26 mouse cellular contexts compared by ENCODE assay signal in genomic region chr1:152832316-152832715, GRCm38 (mm10). TPM values are rescaled to one million over a fixed set of nuclear protein-coding genes. Genes with fewer than 3 reads are reported as not detected.
DNase-seq lines count a peak whose midpoint lies in the region; ATAC-seq and TF ChIP-seq lines count a peak whose summit lies in the region.
"Had no signal": no experiment of that assay in that cellular context is flagged by ENCODE, and none has a peak within 500 bp of the region (broad histone marks: within the 10 kb centered on the region; RNA-seq: fewer than 3 reads in every experiment).

No protein-coding gene starts in this region.

- no peaks in the 10 kb centered on the region for H3K27me3 ChIP-seq in MEL (ENCODE audit: control insufficient read depth in 1 of 2, insufficient read depth in 2 of 2, low read length in 2 of 2)
- no peaks in the 10 kb centered on the region for H3K27me3 ChIP-seq in splenic B cell, adult 2 months (ENCODE audit: control insufficient read depth, insufficient read depth, low read length, poor library complexity, severe bottlenecking)
- H3K27me3 ChIP-seq in stomach, postnatal 0 days (ENCODE audit: control insufficient read depth, insufficient read depth, low read length): no peaks in the 10 kb centered on the region
- H3K27me3 ChIP-seq: heart, embryonic 12.5 days; hindbrain, embryonic 12.5 days; liver, embryonic 13.5 days; midbrain, embryonic 15.5 days had no signal

- no peak for DNase-seq in layer of hippocampus, adult 2 months (ENCODE audit: low spot score in 2 of 2)
- no peak for DNase-seq in layer of hippocampus, adult 9-11 months
- DNase-seq in MEL (ENCODE audit: low read depth, low spot score): peak; percentile 28
- peak; percentile 31 for DNase-seq in splenic B cell, adult 2 months (ENCODE audit: low read depth, low spot score)
- DNase-seq in right cerebral cortex, postnatal 10 days (ENCODE audit: low spot score in 2 of 2): no peak
- no peak for DNase-seq in adrenal gland, adult 2 months
- no peak for DNase-seq in stomach, postnatal 0 days (ENCODE audit: low spot score)
- DNase-seq: adrenal gland, postnatal 10 days; B cell, adult 2 months; cerebellum, adult 8-10 months; gastrocnemius, postnatal 10 days; heart, adult 18-20 months; heart, postnatal 10 days; kidney, adult 11 months; liver, embryonic 13.5 days; lung, adult 2 months; lung, postnatal 14 days; right cerebral cortex, adult 18-20 months had no signal

- H3K4me1 ChIP-seq in MEL (ENCODE audit: control insufficient read depth in 1 of 2, insufficient read depth in 2 of 2, low read length in 2 of 2): no peaks in the 10 kb centered on the region
- H3K4me1 ChIP-seq in stomach, postnatal 0 days (replicated peaks; ENCODE audit: control insufficient read depth, insufficient read depth): no peaks in the 10 kb centered on the region
- H3K4me1 ChIP-seq: heart, embryonic 12.5 days; liver, embryonic 13.5 days; midbrain, embryonic 15.5 days had no signal

- no peak for TF ChIP-seq EP300 in MEL (IDR thresholded peaks at IDR 0.05; ENCODE audit: low read depth in 1 of 2, low read length in 2 of 2)
- TF ChIP-seq EP300 in stomach, postnatal 0 days (optimal IDR thresholded peaks at IDR 0.05): no peak

- TF ChIP-seq POLR2A in MEL (IDR thresholded peaks at IDR 0.05; ENCODE audit: control insufficient read depth in 1 of 2, insufficient read depth in 1 of 2, low read depth in 1 of 2, low read length in 2 of 2, poor library complexity in 1 of 2): no peak

- ATAC-seq in hematopoietic stem cell, adult 5-6 weeks (replicated peaks in 1 of 2; ENCODE audit: insufficient read depth in 1 of 2, low FRiP score in 2 of 2, low TSS enrichment in 1 of 2, low read depth in 1 of 2, poor library complexity in 2 of 2, severe bottlenecking in 2 of 2): peak; percentile 43 to 50; a peak in 2 of 4 replicates
- no peak for ATAC-seq in stomach, postnatal 0 days (ENCODE audit: low FRiP score, low TSS enrichment)
- ATAC-seq: forebrain, embryonic 16.5 days; midbrain, embryonic 15.5 days had no signal

- no peak for TF ChIP-seq RAD21 in MEL (IDR thresholded peaks at IDR 0.05; ENCODE audit: low read depth, low read length)

- no peak overlapping the region for H3K4me3 ChIP-seq in layer of hippocampus, adult 2 months
- H3K4me3 ChIP-seq in MEL (ENCODE audit: control insufficient read depth in 1 of 2, insufficient read depth in 1 of 2, low read depth in 2 of 2, low read length in 2 of 2): no peak overlapping the region
- H3K4me3 ChIP-seq in stomach, postnatal 0 days (ENCODE audit: low read depth, low read length): no peak overlapping the region
- H3K4me3 ChIP-seq: forebrain, embryonic 10.5 days; heart, embryonic 12.5 days; hindbrain, embryonic 12.5 days; liver, embryonic 13.5 days; midbrain, embryonic 15.5 days; myocyte had no signal

- no peaks in the 10 kb centered on the region for H3K79me2 ChIP-seq in MEL (ENCODE audit: control insufficient read depth, insufficient read depth, low read length, poor library complexity)

- H3K9me3 ChIP-seq in MEL (replicated peaks; ENCODE audit: insufficient read depth, low read length): no peaks in the 10 kb centered on the region
- no peaks in the 10 kb centered on the region for H3K9me3 ChIP-seq in stomach, postnatal 0 days (ENCODE audit: control insufficient read depth, low read length)
- H3K9me3 ChIP-seq: forebrain, embryonic 10.5 days; heart, embryonic 12.5 days; hindbrain, embryonic 12.5 days; liver, embryonic 13.5 days; midbrain, embryonic 15.5 days had no signal

- 60% methylated on average over 6 of the region's 6 CpGs for WGBS in stomach, postnatal 0 days

- H3K4me2 ChIP-seq in stomach, postnatal 0 days (replicated peaks; ENCODE audit: low read depth): no peak overlapping the region
- H3K4me2 ChIP-seq: heart, embryonic 12.5 days; hindbrain, embryonic 12.5 days; liver, embryonic 13.5 days; midbrain, embryonic 15.5 days had no signal

- peak overlapping the region; percentile 91 for H3K27ac ChIP-seq in layer of hippocampus, adult 2 months
- H3K27ac ChIP-seq in MEL (ENCODE audit: control insufficient read depth, low read depth, low read length): no peak overlapping the region
- no peak overlapping the region for H3K27ac ChIP-seq in stomach, postnatal 0 days (replicated peaks)
- H3K27ac ChIP-seq: forebrain, embryonic 10.5 days; hindbrain, embryonic 12.5 days; kidney, postnatal 0 days; liver, embryonic 13.5 days; midbrain, embryonic 15.5 days had no signal

- TF ChIP-seq CTCF in layer of hippocampus, adult 2 months (conservative IDR thresholded peaks at IDR 0.05): no peak
- no peak for TF ChIP-seq CTCF in MEL (IDR thresholded peaks at IDR 0.05 in 2 of 3, conservative IDR thresholded peaks at IDR 0.05 in 1 of 3; ENCODE audit: control insufficient read depth in 1 of 3, insufficient read depth in 1 of 3, low read depth in 2 of 3, low read length in 3 of 3, poor library complexity in 1 of 3, severe bottlenecking in 1 of 3)
- no peak for TF ChIP-seq CTCF in stomach, postnatal 0 days (IDR thresholded peaks at IDR 0.05; ENCODE audit: low read depth)

- H3K9ac ChIP-seq in MEL (ENCODE audit: control insufficient read depth, low read depth, low read length, poor library complexity, severe bottlenecking): no peak overlapping the region
- H3K9ac ChIP-seq in stomach, postnatal 0 days (ENCODE audit: low read length): no peak overlapping the region
- H3K9ac ChIP-seq: heart, embryonic 12.5 days; hindbrain, embryonic 12.5 days; liver, embryonic 13.5 days; midbrain, embryonic 15.5 days had no signal

- H3K36me3 ChIP-seq in MEL (ENCODE audit: control insufficient read depth in 1 of 2, insufficient read depth in 2 of 2, low read length in 2 of 2): peaks cover 0 to 1% of the 10 kb centered on the region in 2 experiments; a peak in 2 of 4 replicates
- H3K36me3 ChIP-seq in splenic B cell, adult 2 months (ENCODE audit: control insufficient read depth, insufficient read depth, low read length, poor library complexity, severe bottlenecking): peaks cover 24% of the 10 kb centered on the region
- H3K36me3 ChIP-seq in stomach, postnatal 0 days (ENCODE audit: control insufficient read depth, insufficient read depth, low read length): 0 out of 2 replicates have a peak, but pooled peaks cover 3% of the 10 kb centered on the region

TF ChIP-seq in MEL, 35 proteins besides CTCF, POLR2A, EP300 and RAD21:
- TF ChIP-seq SMC3 (IDR thresholded peaks at IDR 0.05; ENCODE audit: low read depth, low read length) (no peak), KAT2A (conservative IDR thresholded peaks at IDR 0.05; ENCODE audit: low read depth, low read length) (no peak), MAX (IDR thresholded peaks at IDR 0.05; ENCODE audit: low read length) (no peak), CHD1 (IDR thresholded peaks at IDR 0.05; ENCODE audit: low read depth, low read length) (no peak)

RNA-seq across cellular contexts. Expression of gene Ncf2, which starts 32.3 kb away (rescaled TPM):
- 1 to 10 TPM; 1.9 to 2.9 TPM for total RNA-seq in layer of hippocampus, adult 2 months (2021)
- 35.0 and 41.8 TPM in 2 replicates for total RNA-seq in MEL (2012; rRNA removed)
- 10 to 100 TPM in 1 of 2 experiments, not detected in 1; 49.2 TPM for polyA plus RNA-seq in MEL (2012; ENCODE audit: insufficient read depth in 1 of 2, insufficient read length in 2 of 2, low read depth in 1 of 2, low replicate concordance in 2 of 2, missing spikeins in 1 of 2)
- total RNA-seq in hematopoietic stem cell, adult 5-6 weeks (2017): 104 and 105 TPM in 2 replicates
- 1 to 10 TPM; 4.8 to 4.9 TPM for total RNA-seq in adrenal gland, adult 2 months (2021)
- 1.6 and 1.7 TPM in 2 replicates for polyA plus RNA-seq in adrenal gland, adult 2 months (2012; rRNA removed)
- 2.5 and 2.6 TPM in 2 replicates for polyA plus RNA-seq in stomach, postnatal 0 days (2015; fragmentation: Nextera tagmentation; extraction: Ambion mirVana)

Comparison
In these comparisons a context has a peak if more than half of its experiments do, and no peak if none do; other contexts are left out.
1. DNase-seq: peak in MEL (single experiment) and splenic B cell, adult 2 months (single experiment); none in layer of hippocampus, adult 2 months (0 of 2), layer of hippocampus, adult 9-11 months (single experiment), right cerebral cortex, postnatal 10 days (0 of 2), adrenal gland, adult 2 months (single experiment) and stomach, postnatal 0 days (single experiment).